Mouse (Mus musculus): Measurements from ENCODE around the gene Gpc1. TPM values are rescaled to one million over a fixed set of nuclear protein-coding genes. Genes with fewer than 3 reads are reported as not detected.
A peak's percentile ranks its signal among the peaks of the same experiment; 100 is the strongest.

The Gpc1 gene
- polyA plus RNA-seq, 1 experiment from 2014 or later, result 58.1 TPM

GRCm38 (mm10) chr1:92799653-92800052, 31.8 kb upstream of the Gpc1 start:
- no peak overlapping the region for H3K4me3 ChIP-seq (ENCODE audit: low read length)
- no peak overlapping the region for H3K4me2 ChIP-seq (replicated peaks; ENCODE audit: low read depth, low read length)
- H3K36me3 ChIP-seq (ENCODE audit: insufficient read depth, low read length), result no peaks in the 10 kb centered on the region
- ATAC-seq (ENCODE audit: low FRiP score, low TSS enrichment), result no peak
- no peaks in the 10 kb centered on the region for H3K9me3 ChIP-seq (ENCODE audit: low read length)
- H3K9ac ChIP-seq (replicated peaks; ENCODE audit: low read length), result no peak overlapping the region
- WGBS, result 86% methylated on average over 5 of the region's 5 CpGs
- no peaks in the 10 kb centered on the region for H3K27me3 ChIP-seq (ENCODE audit: insufficient read depth, low read length)
- no peak overlapping the region for H3K27ac ChIP-seq (ENCODE audit: low read length)
- H3K4me1 ChIP-seq (ENCODE audit: insufficient read depth, low read length), result no peaks in the 10 kb centered on the region

GRCm38 (mm10) chr1:92802362-92802761, 29.1 kb upstream of the Gpc1 start:
- WGBS, result 95% methylated on average over 1 of the region's 1 CpGs
- no peaks in the 10 kb centered on the region for H3K9me3 ChIP-seq (ENCODE audit: low read length)
- no peak for ATAC-seq (ENCODE audit: low FRiP score, low TSS enrichment)
- H3K4me3 ChIP-seq (ENCODE audit: low read length), result no peak overlapping the region
- no peak overlapping the region for H3K9ac ChIP-seq (replicated peaks; ENCODE audit: low read length)
- no peaks in the 10 kb centered on the region for H3K36me3 ChIP-seq (ENCODE audit: insufficient read depth, low read length)
- H3K27ac ChIP-seq (ENCODE audit: low read length), result no peak overlapping the region
- no peaks in the 10 kb centered on the region for H3K27me3 ChIP-seq (ENCODE audit: insufficient read depth, low read length)
- no peak overlapping the region for H3K4me2 ChIP-seq (replicated peaks; ENCODE audit: low read depth, low read length)
- no peaks in the 10 kb centered on the region for H3K4me1 ChIP-seq (ENCODE audit: insufficient read depth, low read length)

- Histone ChIP-seq H3K27me3 (ENCODE audit: insufficient read depth, low read length) (no peaks in the 10 kb centered on the region), H3K9me3 (ENCODE audit: low read length) (no peaks in the 10 kb centered on the region), H3K36me3 (ENCODE audit: insufficient read depth, low read length) (no peaks in the 10 kb centered on the region), H3K4me1 (ENCODE audit: insufficient read depth, low read length) (no peaks in the 10 kb centered on the region), H3K27ac (ENCODE audit: low read length) (no peak overlapping the region), H3K4me3 (ENCODE audit: low read length) (no peak overlapping the region), H3K9ac (replicated peaks; ENCODE audit: low read length) (no peak overlapping the region), H3K4me2 (replicated peaks; ENCODE audit: low read depth, low read length) (no peak overlapping the region)
- ATAC-seq (ENCODE audit: low FRiP score, low TSS enrichment), result no peak
- WGBS, result 78% methylated on average over 4 of the region's 4 CpGs
These were observed 28.1 kb upstream of the Gpc1 start for GRCm38 (mm10) chr1:92803376-92803775.

- no peak overlapping the region for H3K4me2 ChIP-seq (replicated peaks; ENCODE audit: low read depth, low read length)
- WGBS, result 76% methylated on average over 5 of the region's 5 CpGs
- H3K27me3 ChIP-seq (ENCODE audit: insufficient read depth, low read length), result no peaks in the 10 kb centered on the region
- no peak overlapping the region for H3K9ac ChIP-seq (replicated peaks; ENCODE audit: low read length)
- H3K4me3 ChIP-seq (ENCODE audit: low read length), result no peak overlapping the region
- no peaks in the 10 kb centered on the region for H3K4me1 ChIP-seq (ENCODE audit: insufficient read depth, low read length)
- H3K9me3 ChIP-seq (ENCODE audit: low read length), result 0 out of 2 replicates have a peak, but pooled peaks cover 6% of the 10 kb centered on the region
- ATAC-seq (ENCODE audit: low FRiP score, low TSS enrichment), result no peak
- H3K27ac ChIP-seq (ENCODE audit: low read length), result no peak overlapping the region
- H3K36me3 ChIP-seq (ENCODE audit: insufficient read depth, low read length), result no peaks in the 10 kb centered on the region
These were observed 26.3 kb upstream of the Gpc1 start for GRCm38 (mm10) chr1:92805181-92805580.

GRCm38 (mm10) chr1:92805836-92806235, 25.6 kb upstream of the Gpc1 start:
- Histone ChIP-seq H3K4me3 (ENCODE audit: low read length) (no peak overlapping the region), H3K9ac (replicated peaks; ENCODE audit: low read length) (no peak overlapping the region), H3K27me3 (ENCODE audit: insufficient read depth, low read length) (no peaks in the 10 kb centered on the region), H3K4me2 (replicated peaks; ENCODE audit: low read depth, low read length) (no peak overlapping the region), H3K27ac (ENCODE audit: low read length) (no peak overlapping the region), H3K4me1 (ENCODE audit: insufficient read depth, low read length) (no peaks in the 10 kb centered on the region), H3K9me3 (ENCODE audit: low read length) (0 out of 2 replicates have a peak, but pooled peaks cover 6% of the 10 kb centered on the region), H3K36me3 (ENCODE audit: insufficient read depth, low read length) (no peaks in the 10 kb centered on the region)
- no peak for ATAC-seq (ENCODE audit: low FRiP score, low TSS enrichment)
- WGBS, result 68% methylated on average over 2 of the region's 2 CpGs

- Histone ChIP-seq H3K9me3 (ENCODE audit: low read length) (0 out of 2 replicates have a peak, but pooled peaks cover 6% of the 10 kb centered on the region), H3K27me3 (ENCODE audit: insufficient read depth, low read length) (no peaks in the 10 kb centered on the region), H3K4me3 (ENCODE audit: low read length) (no peak overlapping the region), H3K4me1 (ENCODE audit: insufficient read depth, low read length) (no peaks in the 10 kb centered on the region), H3K36me3 (ENCODE audit: insufficient read depth, low read length) (no peaks in the 10 kb centered on the region), H3K9ac (replicated peaks; ENCODE audit: low read length) (no peak overlapping the region), H3K27ac (ENCODE audit: low read length) (no peak overlapping the region), H3K4me2 (replicated peaks; ENCODE audit: low read depth, low read length) (no peak overlapping the region)
- 80% methylated on average over 3 of the region's 3 CpGs for WGBS
- no peak for ATAC-seq (ENCODE audit: low FRiP score, low TSS enrichment)
These were observed 24.7 kb upstream of the Gpc1 start for GRCm38 (mm10) chr1:92806720-92807119.

- no peak for ATAC-seq (ENCODE audit: low FRiP score, low TSS enrichment)
- H3K4me2 ChIP-seq (replicated peaks; ENCODE audit: low read depth, low read length), result no peak overlapping the region
- H3K9me3 ChIP-seq (ENCODE audit: low read length), result 0 out of 2 replicates have a peak, but pooled peaks cover 6% of the 10 kb centered on the region
- no peaks in the 10 kb centered on the region for H3K36me3 ChIP-seq (ENCODE audit: insufficient read depth, low read length)
- no peak overlapping the region for H3K27ac ChIP-seq (ENCODE audit: low read length)
- no peaks in the 10 kb centered on the region for H3K27me3 ChIP-seq (ENCODE audit: insufficient read depth, low read length)
- H3K9ac ChIP-seq (replicated peaks; ENCODE audit: low read length), result no peak overlapping the region
- 0 out of 2 replicates have a peak, but pooled peaks cover under 1% of the 10 kb centered on the region for H3K4me1 ChIP-seq (ENCODE audit: insufficient read depth, low read length)
- WGBS, result 87% methylated on average over 4 of the region's 4 CpGs
- no peak overlapping the region for H3K4me3 ChIP-seq (ENCODE audit: low read length)
These were observed 21.8 kb upstream of the Gpc1 start for GRCm38 (mm10) chr1:92809621-92810020.

GRCm38 (mm10) chr1:92814319-92814718, 17.1 kb upstream of the Gpc1 start:
- H3K4me1 ChIP-seq (ENCODE audit: insufficient read depth, low read length), result 0 out of 2 replicates have a peak, but pooled peaks cover 6% of the 10 kb centered on the region
- no peak overlapping the region for H3K4me2 ChIP-seq (replicated peaks; ENCODE audit: low read depth, low read length)
- 0 out of 2 replicates have a peak, but pooled peaks cover 6% of the 10 kb centered on the region for H3K9me3 ChIP-seq (ENCODE audit: low read length)
- no peaks in the 10 kb centered on the region for H3K36me3 ChIP-seq (ENCODE audit: insufficient read depth, low read length)
- H3K9ac ChIP-seq (replicated peaks; ENCODE audit: low read length), result no peak overlapping the region
- no peaks in the 10 kb centered on the region for H3K27me3 ChIP-seq (ENCODE audit: insufficient read depth, low read length)
- no peak overlapping the region for H3K27ac ChIP-seq (ENCODE audit: low read length)
- no peak overlapping the region for H3K4me3 ChIP-seq (ENCODE audit: low read length)
- 34% methylated on average over 5 of the region's 5 CpGs for WGBS
- ATAC-seq (ENCODE audit: low FRiP score, low TSS enrichment), result peak; percentile 42; the same call in 1 of the 2 replicates

GRCm38 (mm10) chr1:92815100-92815499, 16.3 kb upstream of the Gpc1 start:
- H3K9me3 ChIP-seq (ENCODE audit: low read length), result no peaks in the 10 kb centered on the region
- H3K36me3 ChIP-seq (ENCODE audit: insufficient read depth, low read length), result no peaks in the 10 kb centered on the region

GRCm38 (mm10) chr1:92815756-92816294, 15.6 kb upstream of the Gpc1 start:
- Histone ChIP-seq H3K27ac (ENCODE audit: low read length) (no peak overlapping the region), H3K36me3 (ENCODE audit: insufficient read depth, low read length) (no peaks in the 10 kb centered on the region), H3K4me3 (ENCODE audit: low read length) (no peak overlapping the region), H3K9ac (replicated peaks; ENCODE audit: low read length) (no peak overlapping the region), H3K4me2 (replicated peaks; ENCODE audit: low read depth, low read length) (no peak overlapping the region), H3K4me1 (ENCODE audit: insufficient read depth, low read length) (0 out of 2 replicates have a peak, but pooled peaks cover 6% of the 10 kb centered on the region), H3K9me3 (ENCODE audit: low read length) (no peaks in the 10 kb centered on the region), H3K27me3 (ENCODE audit: insufficient read depth, low read length) (no peaks in the 10 kb centered on the region)
- 70% methylated on average over 5 of the region's 5 CpGs for WGBS
- ATAC-seq (ENCODE audit: low FRiP score, low TSS enrichment), result no peak

More at GRCm38 (mm10) chr1:92815100-92815499, 16.3 kb upstream of the Gpc1 start:
- no peak overlapping the region for H3K9ac ChIP-seq (replicated peaks; ENCODE audit: low read length)
- H3K4me3 ChIP-seq (ENCODE audit: low read length), result no peak overlapping the region
- ATAC-seq (ENCODE audit: low FRiP score, low TSS enrichment), result no peak
- H3K27me3 ChIP-seq (ENCODE audit: insufficient read depth, low read length), result no peaks in the 10 kb centered on the region
- H3K27ac ChIP-seq (ENCODE audit: low read length), result no peak overlapping the region
- no peak overlapping the region for H3K4me2 ChIP-seq (replicated peaks; ENCODE audit: low read depth, low read length)
- 0 out of 2 replicates have a peak, but pooled peaks cover 6% of the 10 kb centered on the region for H3K4me1 ChIP-seq (ENCODE audit: insufficient read depth, low read length)
- WGBS, result 39% methylated on average over 9 of the region's 9 CpGs

Data from kidney, embryonic 16.5 days (tissue).